Mouse (Mus musculus) gastrocnemius, adult 2 months (tissue): ENCODE measurements around the gene Uqcr10. TPM values are rescaled to one million over a fixed set of nuclear protein-coding genes. Genes with fewer than 3 reads are reported as not detected.

Experiments
- DNase-seq: peaks from one replicate; pipeline ENCODE4 v3.0.0; 2022
- H3K27ac ChIP-seq: fragments of 200-600 bp; 2 replicates; pipeline ENCODE4 v1.8.1; 2022; ENCODE audit warnings: mild to moderate bottlenecking
- H3K4me3 ChIP-seq: fragments of 200-600 bp; 2 replicates; pipeline ENCODE4 v1.8.1; 2022; ENCODE audit warnings: mild to moderate bottlenecking, moderate library complexity
- CTCF ChIP-seq: fragments of 200-600 bp; IDR thresholded peaks from 2 replicates; pipeline ENCODE4 v1.8.1; 2022; ENCODE audit warnings: antibody characterized with exemption, mild to moderate bottlenecking, moderate library complexity
- intact Hi-C: fragments of 180-260 bp; cut with DNase I; formaldehyde crosslinking; loops from one replicate; pipeline ENCODE4 v1.15.1; 2025
- total RNA-seq, 2 experiments: library from RNA; stranded (reverse); gene quantifications; 2 replicates each; pipeline ENCODE4 v1.2.3; 2021

The Uqcr10 gene
- total RNA-seq, 2 experiments from 2014 or later = 837 to 1,167 TPM

- no peak for DNase-seq
- TF ChIP-seq CTCF = no peak
- intact Hi-C loops = no loop called here
- Histone ChIP-seq H3K4me3 (no peak overlapping the region), H3K27ac (no peak overlapping the region)
These were observed 24.0 kb downstream of the Uqcr10 start for GRCm38 (mm10) chr11:4680126-4680525.

DNA sequence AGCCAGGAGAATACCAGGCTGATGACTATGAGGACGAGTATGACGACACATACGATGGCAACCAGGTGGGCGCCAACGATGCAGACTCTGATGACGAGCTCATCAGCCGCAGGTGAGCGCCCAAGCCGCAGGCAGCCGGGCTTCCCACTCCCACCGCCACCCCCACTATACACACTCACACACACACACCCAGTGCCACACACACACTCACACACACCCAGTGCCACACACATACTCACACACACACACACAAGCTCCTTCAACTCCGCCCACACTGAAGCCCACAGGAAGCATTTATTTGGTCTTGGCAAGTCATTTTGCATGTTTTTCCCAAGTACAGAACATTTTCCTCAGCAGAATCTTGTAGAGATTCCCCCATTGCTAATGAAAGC lies 24.7 kb downstream of the Uqcr10 start:
- Histone ChIP-seq H3K27ac (no peak overlapping the region), H3K4me3 (no peak overlapping the region)
- no peak for DNase-seq
- no peak for TF ChIP-seq CTCF
- intact Hi-C loops = no loop called here

DNA sequence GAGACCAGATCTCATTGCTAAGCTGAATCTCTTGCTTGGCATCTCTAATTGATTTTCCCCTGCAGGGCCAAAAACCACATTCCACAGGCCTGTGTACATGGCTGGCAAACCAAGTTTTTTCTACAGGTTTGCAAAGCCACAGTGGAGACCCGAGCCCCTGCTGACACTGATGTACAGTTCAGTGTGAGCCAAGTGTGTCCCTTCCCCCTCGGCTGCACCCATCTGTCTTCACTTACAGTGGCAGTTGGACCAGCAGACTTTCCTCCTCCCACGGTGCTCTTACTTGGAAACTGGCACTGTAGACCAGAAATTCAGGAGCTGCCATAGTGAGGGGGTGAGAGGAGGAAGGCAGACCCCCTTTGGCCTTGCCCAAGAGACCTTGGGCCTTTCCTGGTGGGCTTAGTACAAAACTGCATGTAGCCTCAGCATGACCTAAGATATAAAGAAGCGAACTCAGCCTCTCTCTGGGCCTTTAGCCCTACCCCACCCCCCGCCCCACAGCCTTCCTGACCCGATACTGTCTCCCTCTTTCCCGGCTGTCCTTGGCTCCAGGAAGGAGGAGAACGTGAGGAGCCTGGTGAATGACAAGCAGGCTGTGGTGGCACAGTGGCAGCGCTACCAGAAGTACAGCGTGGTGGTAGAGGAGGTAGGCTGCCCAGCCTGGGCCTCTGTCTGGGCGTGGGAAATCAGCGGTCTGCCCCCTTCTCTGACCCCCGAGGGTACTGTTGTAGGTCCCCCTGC lies 25.3 kb downstream of the Uqcr10 start:
- intact Hi-C loops = no loop called here
- no peak for DNase-seq
- Histone ChIP-seq H3K27ac (no peak overlapping the region), H3K4me3 (no peak overlapping the region)
- no peak for TF ChIP-seq CTCF

DNA sequence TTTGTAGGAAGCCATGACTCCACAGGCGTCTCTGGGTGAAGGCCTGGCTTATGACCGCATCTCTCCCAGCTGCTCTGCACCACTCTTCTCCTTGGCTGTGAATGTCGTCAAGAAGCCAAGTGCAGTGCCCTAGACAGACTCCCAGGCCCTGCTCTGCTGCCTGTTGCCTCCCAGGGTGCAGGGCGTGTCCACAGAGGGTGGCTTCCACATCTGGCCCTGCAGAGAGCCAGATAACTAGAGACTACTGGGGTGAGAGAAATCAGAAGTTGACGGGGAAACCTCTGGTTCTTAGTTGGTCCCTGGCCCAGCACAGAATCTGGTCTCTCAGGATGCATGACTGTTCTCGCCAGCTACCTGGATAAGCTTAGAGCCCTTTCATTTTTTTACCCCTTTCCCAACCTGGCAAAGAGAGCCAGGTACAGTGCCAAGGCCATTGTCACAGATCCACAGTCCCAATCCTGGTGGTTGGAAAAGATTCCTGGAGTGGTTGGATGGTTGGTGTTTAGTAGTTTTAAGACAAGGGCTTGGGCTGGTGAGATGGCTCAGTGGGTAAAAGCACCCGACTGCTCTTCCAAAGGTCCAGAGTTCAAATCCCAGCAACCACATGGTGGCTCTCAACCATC lies 26.8 kb downstream of the Uqcr10 start:
- no peak for DNase-seq
- no peak for TF ChIP-seq CTCF
- H3K27ac ChIP-seq = no peak overlapping the region
- intact Hi-C loops = no loop called here
- no peak overlapping the region for H3K4me3 ChIP-seq

GRCm38 (mm10) chr11:4675693-4676092 lies 28.4 kb downstream of the Uqcr10 start:
- Histone ChIP-seq H3K27ac (peak overlapping the region; percentile 35; the same call in 1 of the 2 replicates), H3K4me3 (no peak overlapping the region)
- peak; percentile 52 for DNase-seq
- intact Hi-C loops = no loop called here
- TF ChIP-seq CTCF = no peak

DNA sequence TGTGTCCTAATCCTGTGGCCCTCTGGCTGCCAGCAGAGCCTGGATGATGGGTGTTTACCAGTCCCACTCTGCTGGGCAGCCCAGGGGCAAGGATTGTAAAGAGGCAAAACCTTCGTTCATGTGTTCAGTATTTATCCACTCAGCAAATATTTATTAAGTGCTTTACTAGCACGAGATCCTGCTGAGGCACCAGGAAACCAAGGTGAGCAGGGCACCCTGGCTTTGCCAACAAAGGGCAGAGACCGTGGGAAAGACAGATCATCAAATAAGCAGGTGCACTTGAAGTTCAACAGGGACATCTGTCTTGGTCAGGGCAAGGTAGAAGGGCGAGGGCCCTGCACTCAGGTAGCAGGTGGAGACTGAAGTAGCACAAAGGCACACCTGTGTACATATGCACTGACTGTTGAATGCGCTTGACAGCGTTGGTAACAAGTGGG lies 29.0 kb downstream of the Uqcr10 start:
- peak overlapping the region; percentile 24; the same call in 1 of the 2 replicates for H3K27ac ChIP-seq
- intact Hi-C loops = no loop called here
- no peak for DNase-seq
- no peak overlapping the region for H3K4me3 ChIP-seq
- TF ChIP-seq CTCF = no peak

DNA sequence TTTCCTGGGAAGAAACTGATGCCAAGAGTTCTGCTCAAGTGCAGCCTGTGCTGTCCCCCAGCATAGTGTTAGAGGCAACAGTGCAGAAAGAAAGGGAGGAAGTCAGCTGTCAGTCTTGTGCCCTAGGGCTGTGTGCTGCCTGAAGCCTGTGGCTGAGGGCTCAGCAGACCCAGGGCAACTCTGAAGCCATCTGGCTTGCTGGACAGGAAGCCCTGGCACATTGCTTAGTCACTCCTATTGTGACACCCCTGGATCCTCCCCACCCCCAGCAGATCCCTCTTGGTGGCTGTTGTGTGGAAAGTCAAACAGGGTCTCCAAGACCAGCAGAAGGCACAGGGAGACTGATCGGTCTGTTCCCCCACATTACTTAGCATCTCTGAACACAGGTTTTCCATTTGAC lies 29.5 kb downstream of the Uqcr10 start:
- no peak for DNase-seq
- Histone ChIP-seq H3K27ac (no peak overlapping the region; the same call in 1 of the 2 replicates), H3K4me3 (no peak overlapping the region)
- intact Hi-C loops = no loop called here
- TF ChIP-seq CTCF = no peak

GRCm38 (mm10) chr11:4671736-4672135 lies 32.4 kb downstream of the Uqcr10 start:
- Histone ChIP-seq H3K4me3 (no peak overlapping the region), H3K27ac (no peak overlapping the region; the same call in 1 of the 2 replicates)
- no peak for DNase-seq
- no peak for TF ChIP-seq CTCF
- intact Hi-C loops = no loop called here

GRCm38 (mm10) chr11:4662496-4662878 lies 41.7 kb downstream of the Uqcr10 start:
- no peak for DNase-seq
- Histone ChIP-seq H3K4me3 (no peak overlapping the region), H3K27ac (peak overlapping the region; percentile 7; the same call in 1 of the 2 replicates)
- TF ChIP-seq CTCF = no peak
- intact Hi-C loops = no loop called here

GRCm38 (mm10) chr11:4661871-4662495 lies 42.2 kb downstream of the Uqcr10 start:
- DNase-seq = no peak
- no peak for TF ChIP-seq CTCF
- intact Hi-C loops = no loop called here
- Histone ChIP-seq H3K4me3 (no peak overlapping the region), H3K27ac (peak overlapping the region; percentile 31)

GRCm38 (mm10) chr11:4661324-4661723 lies 42.8 kb downstream of the Uqcr10 start:
- H3K27ac ChIP-seq = peak overlapping the region; percentile 31; the same call in 1 of the 2 replicates
- intact Hi-C loops = no loop called here
- no peak overlapping the region for H3K4me3 ChIP-seq
- TF ChIP-seq CTCF = no peak
- DNase-seq = no peak

- Histone ChIP-seq H3K27ac (no peak overlapping the region), H3K4me3 (no peak overlapping the region)
- intact Hi-C loops = no loop called here
- TF ChIP-seq CTCF = no peak
- DNase-seq = no peak
These were observed 43.7 kb downstream of the Uqcr10 start for GRCm38 (mm10) chr11:4660309-4661025.

DNA sequence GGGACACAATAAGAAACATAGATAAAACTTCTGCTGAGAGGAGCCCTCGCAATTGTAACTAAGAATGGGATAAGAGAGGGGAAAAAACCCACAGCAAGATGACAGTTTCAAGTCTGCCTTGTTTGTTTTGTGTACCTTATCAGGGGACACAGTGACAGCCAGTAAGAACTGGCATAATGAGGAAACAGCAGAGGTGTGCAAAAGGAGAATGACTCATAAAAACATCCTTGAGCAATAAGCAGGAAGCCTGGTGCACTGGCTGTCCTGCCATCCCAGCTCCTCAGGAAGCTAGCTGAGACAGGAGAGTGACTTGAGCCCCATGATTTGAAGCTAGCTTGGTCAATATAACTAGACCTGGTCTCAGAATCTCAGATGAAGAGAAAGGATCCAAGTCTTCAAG lies 44.3 kb downstream of the Uqcr10 start:
- Histone ChIP-seq H3K4me3 (no peak overlapping the region), H3K27ac (no peak overlapping the region)
- DNase-seq = no peak
- no peak for TF ChIP-seq CTCF
- intact Hi-C loops = no loop called here

Other genes starting within 250 kb of the Uqcr10 start
- gene Mtmr3, start 109.5 kb downstream of the Uqcr10 start, total RNA-seq = 10 to 100 TPM; 48.1 to 49.5 TPM
- not detected for gene Gm11032, start 84.3 kb downstream of the Uqcr10 start, total RNA-seq
- 10 to 100 TPM; 14.4 to 16.7 TPM for gene Ascc2, start 66.6 kb downstream of the Uqcr10 start, total RNA-seq
- gene Zmat5, start 336 bp upstream of the Uqcr10 start, total RNA-seq = 10 to 100 TPM; 23.3 to 28.5 TPM
- under 1 TPM; 0.17 to 0.18 TPM for gene Cabp7, start 42.4 kb upstream of the Uqcr10 start, total RNA-seq
- gene Nf2, start 145.2 kb upstream of the Uqcr10 start, total RNA-seq = 10 to 100 TPM; 50.7 to 59.7 TPM
- under 1 TPM; 0.20 to 0.31 TPM for gene Nipsnap1, start 169.6 kb upstream of the Uqcr10 start, total RNA-seq
- 10 to 100 TPM; 15.5 to 16.7 TPM for gene Thoc5, start 191.0 kb upstream of the Uqcr10 start, total RNA-seq
- not detected for gene Nefh, start 243.7 kb upstream of the Uqcr10 start, total RNA-seq